Mouse (Mus musculus) cerebellum, adult 11-12 months (tissue): ENCODE measurements around the gene Nanos1.

Experiments
- DNase-seq: peaks from one replicate; pipeline ENCODE4 v3.0.0; 2022

Nanos1 gene

DNA sequence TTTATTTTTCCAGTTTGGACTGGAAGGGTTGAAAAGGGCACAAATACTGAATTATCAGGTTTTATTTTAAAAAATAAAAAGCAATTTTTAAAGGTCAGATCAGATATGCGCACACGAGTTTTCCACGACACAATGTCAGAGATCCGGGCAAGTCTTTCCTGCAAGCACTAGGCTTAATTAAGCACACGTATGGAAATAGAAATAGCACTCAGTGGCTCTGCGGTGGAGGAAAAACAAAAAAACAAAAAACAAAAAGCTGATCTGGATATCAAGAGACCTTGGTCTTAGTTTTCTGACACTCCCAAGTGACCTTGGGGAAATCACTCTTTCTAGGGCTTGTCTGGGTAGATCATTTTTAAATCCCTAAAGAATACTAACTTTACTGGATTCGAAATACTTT is 33.7 kb downstream of the Nanos1 start:
- no peak for DNase-seq

DNA sequence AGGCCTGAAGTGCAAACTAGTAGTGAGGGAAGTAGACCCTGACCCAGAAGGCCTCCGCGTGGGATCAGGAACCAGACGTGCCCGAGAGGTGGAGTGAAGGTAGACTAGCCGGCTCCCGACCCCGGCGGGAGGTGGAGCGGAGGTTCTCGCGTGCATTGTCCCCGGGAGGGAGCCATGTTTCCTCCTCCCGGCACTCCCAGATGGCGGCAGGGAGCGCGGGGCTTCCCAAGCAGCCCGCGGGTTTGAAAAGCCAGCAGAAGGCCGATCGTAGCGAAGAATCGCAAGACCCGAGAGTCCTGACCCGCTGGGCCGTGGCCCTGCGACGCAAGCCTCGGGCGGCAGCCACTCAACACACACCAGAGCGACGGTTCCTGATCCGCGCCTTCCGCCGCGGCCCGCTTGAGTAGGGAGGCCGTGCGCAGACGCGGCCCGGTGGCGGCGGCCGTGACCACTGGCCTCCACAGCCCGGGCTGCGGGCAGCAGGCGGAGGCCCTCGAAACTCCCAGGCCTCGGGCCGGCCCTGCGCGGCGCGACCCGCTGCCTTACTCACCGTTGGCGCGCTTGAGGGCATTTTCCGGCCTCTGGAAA is 34.2 kb downstream of the Nanos1 start:
- DNase-seq = peak; percentile 66

DNA sequence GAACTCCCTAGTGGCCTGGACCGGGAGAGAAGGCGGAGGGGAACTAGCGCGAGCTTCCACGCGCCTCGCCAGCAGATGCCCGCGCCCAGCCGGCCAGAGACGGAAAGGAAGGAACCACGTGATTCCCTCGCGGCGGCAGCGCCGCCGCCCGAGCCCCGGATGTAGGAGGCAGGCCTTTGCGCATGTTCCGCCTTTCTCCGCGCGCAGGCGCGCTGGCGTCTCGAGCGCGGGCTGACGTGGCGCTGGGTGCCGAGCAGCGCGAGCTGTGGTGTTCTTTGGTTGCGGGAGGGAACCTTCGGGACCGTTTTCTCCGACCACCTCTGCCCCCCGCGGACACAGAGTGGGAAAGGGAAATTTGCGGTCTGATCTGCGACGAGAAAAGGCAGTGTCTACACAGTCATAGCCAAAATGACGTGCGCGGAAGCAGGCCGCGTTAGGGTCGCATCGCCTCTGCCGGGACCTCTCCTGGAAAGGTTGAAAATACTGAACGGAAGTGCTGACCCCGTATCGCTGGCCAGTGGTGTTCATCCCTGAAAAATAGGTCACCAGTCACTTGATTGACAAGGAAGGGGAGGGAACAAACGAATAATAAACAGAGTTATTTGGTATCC is 34.9 kb downstream of the Nanos1 start, which contains the start of gene Eif3a:
Eif3a (minus strand) TSS at position 108 of the 611 bp plus-strand sequence.
- peak; percentile 96 for DNase-seq

DNA sequence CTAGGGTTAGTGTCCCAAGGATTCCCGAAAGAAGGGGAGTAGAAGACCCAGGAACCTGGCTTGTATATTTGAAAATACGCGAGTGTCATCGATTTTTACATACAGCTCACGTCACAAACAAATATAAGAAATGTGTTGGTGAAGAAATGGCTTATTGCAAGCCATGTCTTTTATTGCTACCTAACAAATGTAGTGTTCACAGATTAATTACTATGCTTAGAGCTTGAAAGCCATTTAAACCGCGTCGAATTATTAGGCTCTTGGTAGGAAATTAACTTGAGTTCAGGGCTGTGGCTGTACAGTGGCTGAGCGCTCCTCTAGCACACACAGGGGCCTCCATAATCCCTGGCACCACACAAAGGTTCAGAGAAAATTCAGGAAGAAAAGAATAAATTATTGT is 35.4 kb downstream of the Nanos1 start:
- DNase-seq = no peak

DNA sequence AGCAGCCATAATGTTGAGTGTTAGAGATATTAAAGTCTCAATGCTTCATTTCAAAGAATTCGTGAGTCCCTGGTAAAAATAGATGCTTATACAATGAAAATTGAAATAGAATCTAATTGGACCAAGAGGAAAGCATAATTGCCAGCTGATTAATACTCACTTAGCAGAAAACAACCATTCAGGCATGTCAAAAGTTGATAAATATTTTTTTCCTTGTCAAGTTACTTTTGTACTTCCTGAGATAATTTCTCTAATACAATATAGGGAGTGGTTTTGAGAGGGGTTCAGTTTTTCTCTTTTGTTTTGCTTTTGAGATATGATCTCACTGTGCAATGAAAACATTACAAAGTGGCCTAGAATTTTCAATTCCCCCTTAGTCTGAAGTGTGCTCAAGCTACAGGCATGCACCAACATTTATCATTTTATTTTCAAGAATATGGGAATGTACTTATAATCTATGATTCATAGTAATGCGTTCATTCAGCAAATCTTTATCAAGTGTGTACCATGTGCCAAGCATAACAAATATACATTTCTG is 37.5 kb downstream of the Nanos1 start:
- no peak for DNase-seq

DNA sequence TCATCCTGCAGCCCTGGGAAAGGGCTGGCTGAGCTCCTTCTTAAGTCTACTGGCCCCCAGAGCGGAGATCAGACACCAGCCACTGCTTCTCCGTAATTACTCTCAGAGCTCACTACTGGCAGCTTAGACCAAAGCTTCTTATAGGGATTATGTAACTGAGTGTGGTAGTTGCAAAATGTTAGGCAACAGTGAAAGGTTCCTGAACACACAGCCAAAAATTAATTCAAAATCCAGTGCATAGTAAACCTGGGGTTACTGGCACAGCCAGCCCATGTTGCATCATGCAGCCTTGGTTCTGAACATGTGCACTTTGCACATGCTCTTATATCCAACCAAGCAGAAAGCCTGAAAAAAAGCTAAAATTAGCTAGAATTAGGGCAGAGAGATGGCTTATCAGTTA is 39.5 kb downstream of the Nanos1 start:
- DNase-seq = no peak

DNA sequence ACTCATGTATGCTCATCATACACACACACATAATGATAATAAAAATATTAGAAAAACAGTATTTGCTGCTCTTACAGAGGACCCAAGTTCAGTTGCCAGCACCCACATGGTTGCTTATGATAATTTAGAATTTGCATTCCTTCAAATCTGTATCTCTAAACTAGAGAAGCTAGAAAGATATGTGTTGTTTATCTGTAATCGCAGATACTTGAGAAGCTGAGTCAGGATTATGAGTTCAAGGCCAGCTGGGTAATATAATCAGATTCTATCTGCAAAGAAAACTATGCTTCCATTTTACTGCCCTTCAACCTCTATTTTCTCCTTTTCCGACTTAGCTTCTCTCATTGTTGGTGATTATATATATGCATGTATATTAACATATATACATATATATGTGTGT is 41.6 kb downstream of the Nanos1 start:
- DNase-seq = no peak

DNA sequence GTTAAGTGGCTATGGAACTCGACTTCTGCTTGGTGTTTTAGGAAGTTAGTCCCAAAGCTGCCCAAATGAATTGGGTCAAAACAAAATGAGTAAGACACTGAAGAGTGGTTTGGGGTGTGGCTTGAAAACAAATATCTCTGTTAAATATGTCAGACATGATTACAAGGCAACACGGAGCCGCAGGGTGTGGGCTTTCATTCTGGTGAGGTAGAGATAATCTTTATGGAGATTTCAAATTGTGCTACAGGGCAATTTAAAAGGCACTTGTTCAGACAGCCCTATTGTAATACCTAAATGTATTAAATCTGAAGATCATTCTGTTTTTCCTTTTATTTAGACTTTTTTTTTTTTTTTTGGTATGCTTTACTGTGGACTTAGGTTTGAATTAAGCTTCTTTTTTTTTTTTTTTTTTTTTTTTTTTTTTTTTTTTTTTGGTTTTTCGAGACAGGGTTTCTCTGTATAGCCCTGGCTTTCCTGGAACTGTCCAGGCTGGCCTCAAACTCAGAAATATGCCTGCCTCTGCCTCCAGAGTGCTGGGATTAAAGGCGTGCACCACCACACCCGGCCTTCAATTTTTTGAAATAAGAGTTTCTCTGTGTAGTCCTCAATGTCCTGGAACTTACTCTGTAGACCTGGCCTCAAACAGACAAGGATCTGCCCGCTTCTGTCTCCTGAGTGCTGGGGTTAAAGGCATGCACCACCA is 44.2 kb downstream of the Nanos1 start:
- DNase-seq = no peak

DNA sequence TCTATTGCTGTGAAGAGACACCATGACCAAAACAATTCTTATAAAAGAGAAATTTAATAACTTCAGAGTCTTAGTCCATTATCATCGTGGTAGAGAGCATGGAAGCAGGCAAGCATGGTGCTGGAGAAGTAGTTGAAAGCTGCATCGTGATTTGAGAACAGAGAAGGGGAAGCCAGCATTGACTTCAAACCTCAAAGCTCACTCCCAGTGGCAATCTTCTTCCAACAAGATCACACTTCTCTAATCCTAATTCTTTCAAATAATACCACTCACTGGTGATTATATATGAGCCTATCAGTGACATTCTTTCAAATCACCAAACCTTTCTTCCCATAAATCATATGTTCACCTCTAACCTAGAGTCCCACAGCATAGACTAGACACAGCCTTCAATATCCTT is 49.1 kb downstream of the Nanos1 start:
- DNase-seq = no peak
